Mouse (Mus musculus): Measurements from ENCODE around the gene Zbp1. TPM values are rescaled to one million over a fixed set of nuclear protein-coding genes. Genes with fewer than 3 reads are reported as not detected.

The Zbp1 gene
- polyA plus RNA-seq, 1 experiment from 2014 or later, result 0.45 TPM

DNA sequence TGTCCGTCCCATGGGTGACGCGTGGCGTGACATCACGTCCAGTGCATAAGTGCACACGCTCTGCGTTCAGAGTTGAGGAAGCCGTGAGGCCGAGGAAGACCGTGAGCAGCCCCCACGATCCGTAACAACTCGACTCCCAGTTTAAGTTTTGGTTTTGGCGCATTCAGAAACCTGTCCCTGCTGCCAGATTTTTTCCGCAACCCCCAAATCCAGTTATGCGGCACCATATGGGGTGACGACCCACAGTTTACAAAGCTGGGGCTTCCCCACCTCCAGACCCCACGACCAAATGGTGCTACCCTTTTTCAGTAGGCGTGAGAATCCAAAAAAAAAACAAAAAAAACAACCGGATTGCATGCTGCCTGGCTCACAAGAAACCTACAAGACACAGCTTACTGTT, 26.5 kb upstream of the Zbp1 start:
- Histone ChIP-seq H3K4me2 (replicated peaks) (no peak overlapping the region), H3K27ac (no peak overlapping the region), H3K4me1 (peaks cover 89% of the 10 kb centered on the region), H3K27me3 (no peaks in the 10 kb centered on the region), H3K9ac (no peak overlapping the region), H3K4me3 (no peak overlapping the region), H3K36me3 (peaks cover 12% of the 10 kb centered on the region; the same call in 1 of the 2 replicates), H3K9me3 (no peaks in the 10 kb centered on the region)
- 85% methylated on average over 20 of the region's 20 CpGs for WGBS
- ATAC-seq (ENCODE audit: low FRiP score, low read depth), result no peak

DNA sequence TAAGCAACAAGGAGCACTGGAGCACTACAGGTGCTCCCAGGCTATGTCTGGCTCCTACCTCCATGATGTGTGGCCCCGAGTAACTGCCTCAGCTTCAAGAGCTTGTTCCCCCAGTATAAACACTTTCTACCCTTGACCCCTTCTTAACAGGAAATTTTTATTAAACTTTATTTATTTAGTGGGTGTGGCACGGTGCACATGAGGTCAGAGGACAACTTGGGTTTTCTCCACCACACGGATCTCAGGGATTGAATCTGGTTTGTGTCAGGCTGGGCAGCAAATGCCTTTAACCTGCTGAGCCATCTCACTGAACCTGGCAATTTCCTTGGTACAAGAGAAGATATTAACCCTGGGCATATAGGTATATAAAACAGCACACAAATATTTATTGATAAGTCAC, 25.4 kb upstream of the Zbp1 start:
- Histone ChIP-seq H3K4me2 (replicated peaks) (no peak overlapping the region), H3K4me1 (peaks cover 89% of the 10 kb centered on the region), H3K36me3 (peaks cover 12% of the 10 kb centered on the region; the same call in 1 of the 2 replicates), H3K9ac (no peak overlapping the region), H3K27me3 (no peaks in the 10 kb centered on the region), H3K27ac (no peak overlapping the region), H3K4me3 (no peak overlapping the region), H3K9me3 (no peaks in the 10 kb centered on the region)
- no peak for ATAC-seq (ENCODE audit: low FRiP score, low read depth)
- WGBS, result 51% methylated on average over 3 of the region's 3 CpGs

DNA sequence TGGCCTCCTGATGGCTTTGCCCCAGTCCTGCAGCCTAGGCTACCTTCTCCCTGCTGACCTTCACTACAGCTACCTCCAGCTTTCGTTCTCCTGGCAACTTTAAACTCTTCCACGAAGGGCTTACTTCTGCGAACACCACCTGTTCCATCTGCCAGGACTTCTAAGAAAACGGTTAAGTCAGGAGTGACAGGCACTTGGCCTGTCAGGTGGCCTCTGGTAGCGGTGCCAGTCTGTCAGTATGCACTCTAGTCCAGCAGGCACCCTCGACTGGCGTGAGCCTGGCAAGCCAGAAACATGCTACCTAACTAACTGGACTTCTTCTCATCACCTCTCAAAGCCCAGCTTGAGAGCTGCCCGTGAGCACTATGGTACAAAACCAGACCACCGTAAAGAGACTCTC, 24.9 kb upstream of the Zbp1 start:
- no peaks in the 10 kb centered on the region for H3K9me3 ChIP-seq
- no peak overlapping the region for H3K9ac ChIP-seq
- H3K4me1 ChIP-seq, result peaks cover 91% of the 10 kb centered on the region
- 58% methylated on average over 9 of the region's 9 CpGs for WGBS
- ATAC-seq (ENCODE audit: low FRiP score, low read depth), result no peak
- H3K4me3 ChIP-seq, result no peak overlapping the region
- peaks cover 12% of the 10 kb centered on the region; the same call in 1 of the 2 replicates for H3K36me3 ChIP-seq
- H3K27me3 ChIP-seq, result no peaks in the 10 kb centered on the region
- no peak overlapping the region for H3K27ac ChIP-seq
- H3K4me2 ChIP-seq (replicated peaks), result no peak overlapping the region

DNA sequence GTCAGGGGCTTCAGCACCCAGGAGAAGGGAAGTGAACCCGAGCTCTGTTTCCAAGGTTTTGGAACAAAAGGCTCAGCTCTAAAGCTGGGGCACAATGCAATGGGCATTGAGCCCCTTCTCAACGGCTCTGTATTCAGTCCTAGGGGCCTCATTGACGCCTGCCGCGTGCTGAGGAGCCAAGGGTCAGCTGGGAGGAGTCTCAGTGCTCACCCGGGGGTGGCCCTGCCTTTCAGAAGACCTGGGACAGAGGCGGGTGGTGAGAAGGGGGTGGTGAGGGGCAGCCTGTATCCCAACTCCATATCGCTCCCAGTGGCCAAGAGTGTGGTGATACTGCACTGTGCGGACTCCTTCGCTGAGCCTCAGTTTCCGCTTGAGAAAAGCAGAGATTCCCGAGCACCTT, 24.2 kb upstream of the Zbp1 start:
- Histone ChIP-seq H3K36me3 (peaks cover 12% of the 10 kb centered on the region; the same call in 1 of the 2 replicates), H3K4me3 (no peak overlapping the region), H3K4me2 (replicated peaks) (no peak overlapping the region), H3K9me3 (no peaks in the 10 kb centered on the region), H3K4me1 (peaks cover 91% of the 10 kb centered on the region), H3K27ac (no peak overlapping the region), H3K9ac (0 out of 2 replicates have a peak overlapping the region, but pooled peaks have one; percentile 31), H3K27me3 (no peaks in the 10 kb centered on the region)
- 31% methylated on average over 12 of the region's 12 CpGs for WGBS
- no peak for ATAC-seq (ENCODE audit: low FRiP score, low read depth)

DNA sequence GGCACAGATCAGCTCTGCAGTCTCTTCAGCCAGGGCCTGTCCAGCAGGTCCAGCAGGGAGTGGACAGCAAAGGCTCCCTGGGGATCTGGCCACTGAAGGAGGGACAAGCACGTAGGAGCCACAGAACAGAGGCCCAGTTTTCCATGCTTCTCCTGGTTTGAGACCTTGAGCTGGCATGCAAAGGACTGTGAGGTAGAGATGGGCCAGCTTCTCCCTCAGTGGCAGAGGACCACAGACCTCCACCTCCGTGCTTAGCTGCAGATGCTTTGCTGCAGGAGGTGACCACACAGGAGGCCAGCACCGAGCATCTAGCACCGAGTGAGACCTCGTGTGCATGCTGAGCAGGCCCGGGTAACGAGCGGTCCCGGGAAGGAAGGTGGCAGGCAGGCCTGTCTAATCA, 22.0 kb upstream of the Zbp1 start:
- ATAC-seq (ENCODE audit: low FRiP score, low read depth), result no peak
- no peaks in the 10 kb centered on the region for H3K27me3 ChIP-seq
- WGBS, result 43% methylated on average over 9 of the region's 9 CpGs

DNA sequence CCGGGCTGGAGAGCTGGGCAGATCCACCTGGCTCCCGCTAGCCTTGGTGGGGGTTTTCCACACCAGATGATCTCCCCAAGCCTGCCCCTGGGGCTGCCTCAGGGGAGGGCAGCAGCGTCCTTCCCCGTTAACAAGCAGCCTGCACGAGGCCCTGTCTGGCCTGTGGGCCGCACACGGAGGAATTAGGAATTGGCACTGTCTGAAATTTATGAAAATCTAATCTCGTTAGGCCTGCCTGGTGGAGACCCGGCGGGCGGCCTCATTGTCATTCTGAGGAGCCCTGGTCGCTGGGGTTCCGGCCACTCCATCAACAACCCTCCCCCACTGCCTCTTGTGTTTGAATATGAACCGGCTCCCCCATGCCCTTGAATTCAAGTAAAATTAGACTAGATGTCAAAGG, 19.8 kb upstream of the Zbp1 start:
- no peaks in the 10 kb centered on the region for H3K27me3 ChIP-seq
- H3K9me3 ChIP-seq, result no peaks in the 10 kb centered on the region
- no peak overlapping the region for H3K4me3 ChIP-seq
- peaks cover 13% of the 10 kb centered on the region for H3K36me3 ChIP-seq
- H3K4me2 ChIP-seq (replicated peaks), result no peak overlapping the region
- ATAC-seq (ENCODE audit: low FRiP score, low read depth), result no peak
- H3K27ac ChIP-seq, result no peak overlapping the region
- 17% methylated on average over 14 of the region's 14 CpGs for WGBS
- no peak overlapping the region for H3K9ac ChIP-seq
- H3K4me1 ChIP-seq, result peaks cover 88% of the 10 kb centered on the region

More for the DNA sequence above, 22.0 kb upstream of the Zbp1 start:
- peaks cover 91% of the 10 kb centered on the region for H3K4me1 ChIP-seq
- H3K9ac ChIP-seq, result no peak overlapping the region
- no peak overlapping the region for H3K4me2 ChIP-seq (replicated peaks)
- H3K36me3 ChIP-seq, result peaks cover 12% of the 10 kb centered on the region; the same call in 1 of the 2 replicates
- H3K27ac ChIP-seq, result no peak overlapping the region
- H3K9me3 ChIP-seq, result no peaks in the 10 kb centered on the region
- H3K4me3 ChIP-seq, result no peak overlapping the region

DNA sequence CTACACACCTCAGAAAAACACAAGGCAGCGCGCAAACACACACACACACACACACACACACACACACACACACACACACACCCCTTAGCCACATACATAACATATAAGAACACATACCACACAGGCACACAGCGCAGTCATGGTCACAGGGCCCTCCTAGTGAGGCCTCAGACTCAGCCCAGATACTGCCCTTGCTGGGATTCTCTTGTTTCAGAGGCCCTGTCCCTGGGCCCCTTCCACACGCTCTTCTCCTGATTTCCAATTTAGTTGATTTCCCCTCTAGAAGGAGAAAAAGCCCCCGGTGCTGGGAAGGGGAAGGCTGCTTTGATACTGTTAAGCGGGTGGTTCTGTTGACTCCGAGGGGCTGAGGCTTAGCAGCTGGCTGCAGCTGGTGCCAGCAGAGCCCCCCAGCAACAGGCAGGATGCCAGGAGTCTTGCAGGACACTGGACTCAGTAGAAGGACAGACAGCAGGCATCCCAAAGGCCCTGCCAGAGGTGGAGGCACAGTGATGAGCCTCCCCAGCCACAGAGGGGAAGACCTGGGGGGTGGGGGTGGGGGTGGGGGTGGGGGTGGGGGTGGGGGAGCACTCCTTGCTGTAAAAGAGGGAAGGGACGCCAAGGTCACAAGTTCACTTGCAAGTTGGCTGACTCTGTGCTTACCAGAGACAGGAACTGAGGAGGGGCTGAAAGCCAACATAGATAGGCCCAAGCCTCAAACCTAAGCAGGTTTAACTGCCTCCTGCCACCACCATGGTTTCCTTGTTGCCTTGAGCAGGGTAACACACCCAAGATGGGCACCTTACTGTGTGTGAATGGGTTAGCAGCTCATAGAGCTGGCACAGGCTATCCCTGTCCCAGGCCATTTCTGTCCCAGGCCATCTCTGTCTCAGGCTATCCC, 17.0 kb upstream of the Zbp1 start:
- H3K9me3 ChIP-seq, result no peaks in the 10 kb centered on the region
- no peaks in the 10 kb centered on the region for H3K27me3 ChIP-seq
- H3K36me3 ChIP-seq, result peaks cover 34% of the 10 kb centered on the region
- 44% methylated on average over 8 of the region's 8 CpGs for WGBS
- peak overlapping the region; percentile 35 for H3K4me2 ChIP-seq (replicated peaks)
- 0 out of 2 replicates have a peak overlapping the region, but pooled peaks have one; percentile 13 for H3K9ac ChIP-seq
- H3K4me3 ChIP-seq, result no peak overlapping the region
- ATAC-seq (ENCODE audit: low FRiP score, low read depth), result peak; percentile 20; the same call in 1 of the 2 replicates
- peaks cover 71% of the 10 kb centered on the region for H3K4me1 ChIP-seq
- peak overlapping the region; percentile 48; the same call in 1 of the 2 replicates for H3K27ac ChIP-seq

DNA sequence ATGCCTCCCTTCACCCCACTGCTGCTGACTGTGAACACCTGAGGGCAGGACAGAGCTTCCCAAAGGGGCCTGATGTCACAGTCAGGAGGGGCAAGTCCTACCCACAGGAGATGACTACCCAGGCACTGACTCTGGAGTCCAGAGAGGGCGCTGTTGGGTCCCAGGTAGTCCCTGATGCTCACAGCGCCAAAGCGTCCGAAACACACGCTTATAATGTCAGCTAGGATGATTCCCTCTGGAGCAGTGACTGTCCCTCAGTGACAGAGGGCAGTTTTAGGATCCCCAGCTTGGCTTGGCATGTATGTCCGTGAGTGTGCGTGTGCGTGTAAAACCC, 14.0 kb upstream of the Zbp1 start:
- Histone ChIP-seq H3K27me3 (no peaks in the 10 kb centered on the region), H3K9me3 (no peaks in the 10 kb centered on the region), H3K27ac (no peak overlapping the region), H3K4me1 (peaks cover 53% of the 10 kb centered on the region), H3K4me2 (replicated peaks) (no peak overlapping the region), H3K9ac (no peak overlapping the region), H3K4me3 (no peak overlapping the region), H3K36me3 (peaks cover 58% of the 10 kb centered on the region)
- WGBS, result 85% methylated on average over 8 of the region's 8 CpGs
- no peak for ATAC-seq (ENCODE audit: low FRiP score, low read depth)

DNA sequence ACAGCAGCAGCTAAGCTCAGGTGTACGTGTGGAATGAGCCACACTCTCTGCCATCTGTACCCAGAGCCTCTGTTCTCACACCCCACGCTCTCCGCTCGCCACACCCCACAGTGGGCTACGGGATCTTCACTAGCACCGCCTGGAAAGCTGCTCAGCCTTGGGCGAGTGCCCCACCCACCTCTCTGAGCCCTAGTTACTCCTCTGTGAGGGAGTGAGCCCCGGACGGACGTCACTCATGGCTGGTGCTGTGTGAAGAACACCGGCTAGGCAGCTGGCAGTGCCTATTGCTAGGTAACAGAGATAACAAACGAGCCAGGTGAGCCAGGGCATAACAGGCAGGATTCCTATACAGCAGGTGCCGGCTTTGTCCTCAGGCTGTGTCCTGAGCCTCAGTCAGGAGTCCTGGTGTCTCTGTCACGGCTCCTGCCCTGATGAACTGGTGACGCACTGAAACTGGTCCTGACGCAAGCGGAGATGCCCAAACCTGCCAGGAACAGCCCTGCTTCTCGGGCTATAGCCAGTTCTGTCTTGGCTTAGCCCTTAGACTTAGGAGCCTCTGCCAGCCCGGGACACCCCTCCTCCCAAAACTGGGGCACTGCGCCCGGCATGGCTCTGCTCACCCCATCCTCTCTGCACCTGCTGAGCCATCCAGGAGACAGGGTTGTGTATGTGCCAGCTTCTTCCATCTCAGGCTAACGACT, 13.5 kb upstream of the Zbp1 start:
- H3K36me3 ChIP-seq, result peaks cover 62% of the 10 kb centered on the region
- H3K4me2 ChIP-seq (replicated peaks), result no peak overlapping the region
- ATAC-seq (ENCODE audit: low FRiP score, low read depth), result no peak
- H3K4me1 ChIP-seq, result peaks cover 48% of the 10 kb centered on the region
- no peak overlapping the region for H3K4me3 ChIP-seq
- H3K27me3 ChIP-seq, result no peaks in the 10 kb centered on the region
- 84% methylated on average over 22 of the region's 22 CpGs for WGBS
- no peaks in the 10 kb centered on the region for H3K9me3 ChIP-seq
- no peak overlapping the region for H3K9ac ChIP-seq
- H3K27ac ChIP-seq, result no peak overlapping the region

DNA sequence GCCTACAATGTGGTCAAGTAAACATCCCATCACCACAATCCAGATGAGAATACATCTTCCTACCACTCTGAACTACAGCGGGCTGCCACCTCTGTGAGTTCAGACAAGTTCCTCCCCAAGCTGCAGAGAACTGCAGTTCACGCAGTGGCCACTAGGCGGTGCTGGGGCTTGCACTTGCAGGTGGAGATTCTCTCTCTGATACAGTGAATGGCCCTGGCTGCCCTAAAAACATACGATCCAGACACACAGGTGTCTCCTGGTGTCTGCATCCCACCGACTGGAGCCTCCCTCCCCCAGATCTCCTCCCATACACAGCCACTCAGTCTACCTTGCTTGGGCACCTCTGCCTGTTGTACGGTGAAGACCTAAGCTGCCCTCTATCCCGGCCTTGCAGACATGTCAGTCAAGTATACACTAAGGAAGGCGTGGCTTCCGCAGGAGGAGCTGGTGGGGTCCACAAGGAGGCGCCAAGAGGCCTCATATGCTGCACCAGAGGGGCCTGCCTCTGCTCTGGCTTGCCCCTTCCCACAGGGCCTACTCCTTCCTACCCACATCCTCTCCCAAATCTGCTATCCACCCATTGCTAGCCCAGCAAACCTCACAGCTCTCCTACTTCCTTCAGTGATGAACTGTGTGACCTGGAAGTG, 11.0 kb upstream of the Zbp1 start:
- peaks cover 78% of the 10 kb centered on the region for H3K36me3 ChIP-seq
- peak overlapping the region; percentile 65; the same call in 1 of the 2 replicates for H3K27ac ChIP-seq
- WGBS, result 4% methylated on average over 10 of the region's 10 CpGs
- peaks cover 35% of the 10 kb centered on the region for H3K4me1 ChIP-seq
- H3K4me2 ChIP-seq (replicated peaks), result no peak overlapping the region
- H3K9ac ChIP-seq, result no peak overlapping the region
- no peaks in the 10 kb centered on the region for H3K27me3 ChIP-seq
- peak; percentile 54 for ATAC-seq (ENCODE audit: low FRiP score, low read depth)
- H3K9me3 ChIP-seq, result no peaks in the 10 kb centered on the region
- no peak overlapping the region for H3K4me3 ChIP-seq

DNA sequence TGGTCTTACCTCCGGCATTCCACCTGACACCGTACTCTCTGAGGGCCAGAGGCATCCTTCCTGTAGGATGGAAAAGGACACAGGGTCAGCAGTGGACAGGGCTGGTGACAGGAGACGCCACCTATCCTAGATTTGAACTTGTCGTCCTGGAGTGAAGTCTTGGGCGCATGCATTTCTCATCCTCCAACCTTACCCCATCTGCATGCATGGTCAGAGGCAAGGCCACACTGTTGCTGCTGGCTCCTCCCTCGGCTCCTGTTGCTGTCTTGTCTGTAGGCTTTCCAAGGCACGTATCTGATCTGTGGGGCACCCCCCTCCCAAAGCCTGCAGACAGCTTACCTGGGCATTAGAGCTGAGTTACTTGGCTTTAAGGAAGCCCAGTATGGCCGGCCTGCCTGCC, 9.8 kb upstream of the Zbp1 start:
- H3K9me3 ChIP-seq, result no peaks in the 10 kb centered on the region
- H3K4me3 ChIP-seq, result no peak overlapping the region
- H3K4me2 ChIP-seq (replicated peaks), result no peak overlapping the region
- peaks cover 74% of the 10 kb centered on the region for H3K36me3 ChIP-seq
- H3K9ac ChIP-seq, result no peak overlapping the region
- H3K27ac ChIP-seq, result no peak overlapping the region
- 83% methylated on average over 8 of the region's 8 CpGs for WGBS
- no peak for ATAC-seq (ENCODE audit: low FRiP score, low read depth)
- no peaks in the 10 kb centered on the region for H3K27me3 ChIP-seq
- H3K4me1 ChIP-seq, result peaks cover 41% of the 10 kb centered on the region

DNA sequence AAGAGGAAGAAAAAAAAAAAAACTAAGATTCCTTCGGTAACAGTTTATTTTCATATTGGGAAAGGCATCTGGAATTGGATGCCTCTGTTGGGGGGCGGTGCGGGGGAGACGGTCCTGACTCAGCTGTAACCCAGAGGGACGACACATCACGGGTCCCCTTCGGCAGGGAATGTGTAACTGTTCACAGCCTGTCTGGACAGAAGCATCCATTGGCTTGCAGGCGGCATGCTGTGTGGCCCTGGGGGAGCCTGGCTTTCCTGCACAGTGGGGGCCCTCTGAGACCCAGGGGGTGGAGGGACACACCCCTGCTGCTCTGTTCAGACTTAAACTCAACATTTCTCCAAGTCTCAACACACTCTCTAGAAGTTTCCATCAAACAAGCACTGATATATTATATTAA, 8.1 kb upstream of the Zbp1 start:
- H3K9ac ChIP-seq, result no peak overlapping the region
- H3K27me3 ChIP-seq, result no peaks in the 10 kb centered on the region
- WGBS, result 88% methylated on average over 8 of the region's 8 CpGs
- H3K4me1 ChIP-seq, result peaks cover 46% of the 10 kb centered on the region
- H3K9me3 ChIP-seq, result no peaks in the 10 kb centered on the region
- no peak overlapping the region for H3K27ac ChIP-seq
- no peak overlapping the region for H3K4me3 ChIP-seq
- ATAC-seq (ENCODE audit: low FRiP score, low read depth), result no peak
- no peak overlapping the region for H3K4me2 ChIP-seq (replicated peaks)
- peaks cover 57% of the 10 kb centered on the region for H3K36me3 ChIP-seq
